Mouse (Mus musculus) heart, adult 2 months (tissue): ENCODE data around the gene Plekha6.

Source experiments
- CTCF ChIP-seq: fragments of 200-600 bp; IDR thresholded peaks from 2 replicates; pipeline ENCODE4 v1.8.1; 2022; ENCODE audit warnings: antibody characterized with exemption, mild to moderate bottlenecking, moderate library complexity
- EP300 ChIP-seq: fragments of 200-500 bp; IDR thresholded peaks from 2 replicates; pipeline ENCODE4 v1.6.1; 2011; ENCODE audit warnings: low read depth, low read length, control low read depth; ENCODE audit not compliant: insufficient read depth
- POLR2A ChIP-seq: fragments of 200-500 bp; IDR thresholded peaks from 2 replicates; pipeline ENCODE4 v1.6.1; 2011; ENCODE audit warnings: mild to moderate bottlenecking, low read depth, low read length, control low read depth; ENCODE audit not compliant: insufficient read depth

- TF ChIP-seq EP300 (no peak), CTCF (no peak), POLR2A (no peak)
Observed at GRCm38 (mm10) chr1:133250761-133251160, 86.8 kb downstream of the Plekha6 start.
